Mouse (Mus musculus) embryonic facial prominence, embryonic 14.5 days (tissue): ENCODE data around the gene Asna1. TPM values are rescaled to one million over a fixed set of nuclear protein-coding genes. Genes with fewer than 3 reads are reported as not detected.

Experiments
- ATAC-seq: fragments of 200-750 bp; cut with Nextera tagmentation; 2 replicates; pipeline ENCODE4 v1.8.0; 2017; ENCODE audit warnings: low read depth, moderate number of reproducible peaks, moderate TSS enrichment
- DNase-seq: peaks from one replicate; pipeline ENCODE4 v3.0.0-alpha.2; 2015; ENCODE audit warnings: low spot score
- H3K27ac ChIP-seq: fragments of 300-500 bp; sonication (generic); replicated peaks from 2 replicates; pipeline ENCODE4 v1.5.1; 2014; ENCODE audit warnings: low read depth, mild to moderate bottlenecking, low read length, moderate library complexity
- H3K27me3 ChIP-seq: fragments of 300-500 bp; sonication (generic); replicated peaks from 2 replicates; pipeline ENCODE4 v1.6.1; 2014; ENCODE audit warnings: low read length; ENCODE audit not compliant: control insufficient read depth, insufficient read depth
- H3K36me3 ChIP-seq: fragments of 300-500 bp; sonication (generic); 2 replicates; pipeline ENCODE4 v1.6.1; 2014; ENCODE audit warnings: low read length, mixed read lengths; ENCODE audit not compliant: control insufficient read depth, insufficient read depth
- H3K4me1 ChIP-seq: fragments of 300-500 bp; sonication (generic); 2 replicates; pipeline ENCODE4 v1.6.1; 2014; ENCODE audit warnings: antibody characterized with exemption, low read length; ENCODE audit not compliant: control insufficient read depth, insufficient read depth
- H3K4me2 ChIP-seq: fragments of 300-500 bp; sonication (generic); 2 replicates; pipeline ENCODE4 v1.6.1; 2014; ENCODE audit warnings: low read depth, mild to moderate bottlenecking, low read length, moderate library complexity, mixed read lengths
- H3K4me3 ChIP-seq: fragments of 300-500 bp; sonication (generic); 2 replicates; pipeline ENCODE4 v1.5.1; 2014; ENCODE audit warnings: low read depth, mild to moderate bottlenecking, low read length
- H3K9ac ChIP-seq: fragments of 300-500 bp; sonication (generic); 2 replicates; pipeline ENCODE4 v1.6.1; 2014; ENCODE audit warnings: low read depth, mild to moderate bottlenecking, low read length, moderate library complexity, mixed read lengths
- H3K9me3 ChIP-seq: fragments of 300-500 bp; sonication (generic); 2 replicates; pipeline ENCODE4 v1.6.1; 2016; ENCODE audit warnings: low read length; ENCODE audit not compliant: control insufficient read depth
- WGBS: fragments of 180-500 bp; shearing (Covaris S2); extraction: QIAGEN DNeasy Blood & Tissue Kit; methylation state at CpG from one replicate; pipeline ENCODE4 v1.1.7; 2014; 5-methylcytosine and 5-hydroxymethylcytosine counted together
- microRNA-seq: library from miRNA; unstranded; fragments of <30 nt; microRNA quantifications from one replicate; pipeline ENCODE4, GENCODE M21; 2016; ENCODE audit warnings: borderline number of aligned reads
- polyA plus RNA-seq: library from polyadenylated mRNA; unstranded; fragments of >200 nt; fragmentation: Nextera tagmentation; extraction: Ambion mirVana; gene quantifications from 2 replicates; pipeline ENCODE4 v1.2.1, GENCODE M21; 2014

Gene Asna1
- polyA plus RNA-seq, 1 experiment from 2014 or later, result 97.3 TPM

- WGBS, result 51% methylated on average over 5 of the region's 5 CpGs
- peaks cover 21% of the 10 kb centered on the region for H3K4me1 ChIP-seq
- H3K27ac ChIP-seq, result no peak overlapping the region
- H3K36me3 ChIP-seq, result peaks cover 45% of the 10 kb centered on the region
- peak overlapping the region; percentile 86 for H3K9ac ChIP-seq
- no peaks in the 10 kb centered on the region for H3K9me3 ChIP-seq
- peak overlapping the region; percentile 94 for H3K4me2 ChIP-seq
- peak overlapping the region; percentile 73 for H3K4me3 ChIP-seq
- H3K27me3 ChIP-seq, result no peaks in the 10 kb centered on the region
- ATAC-seq, result no peak
- DNase-seq, result no peak
Observed at GRCm38 (mm10) chr8:84970913-84971312, 54.2 kb downstream of the Asna1 start.

GRCm38 (mm10) chr8:84970135-84970790 is 54.8 kb downstream of the Asna1 start:
- H3K36me3 ChIP-seq, result peaks cover 45% of the 10 kb centered on the region
- peak overlapping the region; percentile 73 for H3K4me3 ChIP-seq
- peak overlapping the region; percentile 94 for H3K4me2 ChIP-seq
- H3K27me3 ChIP-seq, result no peaks in the 10 kb centered on the region
- ATAC-seq (no peak), DNase-seq (no peak)
- H3K27ac ChIP-seq, result peak overlapping the region; percentile 78
- peak overlapping the region; percentile 86 for H3K9ac ChIP-seq
- 6% methylated on average over 21 of the region's 21 CpGs for WGBS
- H3K4me1 ChIP-seq, result peaks cover 20% of the 10 kb centered on the region
- H3K9me3 ChIP-seq, result no peaks in the 10 kb centered on the region

GRCm38 (mm10) chr8:84969241-84970134 is 55.6 kb downstream of the Asna1 start, which contains the start of the genes Gm49661, Prdx2 and Rnaseh2a:
Gene Gm49661 (minus strand): TSS chr8:84969433.
Gene Prdx2 (plus strand): TSS chr8:84969587.
Gene Rnaseh2a (minus strand): TSS chr8:84969767.
- WGBS, result under 1% methylated on average over 41 of the region's 56 CpGs

GRCm38 (mm10) chr8:84968650-84969049 is 56.4 kb downstream of the Asna1 start:
- Histone ChIP-seq H3K27ac (peak overlapping the region; percentile 78), H3K4me2 (peak overlapping the region; percentile 94), H3K9me3 (no peaks in the 10 kb centered on the region), H3K36me3 (peaks cover 29% of the 10 kb centered on the region), H3K4me3 (peak overlapping the region; percentile 73), H3K4me1 (peaks cover 23% of the 10 kb centered on the region), H3K9ac (peak overlapping the region; percentile 86), H3K27me3 (no peaks in the 10 kb centered on the region)
- DNase-seq (no peak), ATAC-seq (no peak)
- 18% methylated on average over 2 of the region's 2 CpGs for WGBS

More at GRCm38 (mm10) chr8:84969241-84970134, 55.6 kb downstream of the Asna1 start, which contains the start of the genes Gm49661, Prdx2 and Rnaseh2a:
- Histone ChIP-seq H3K27ac (peak within 1 kb of the TSS; percentile 78), H3K4me1 (peaks cover 23% of the 10 kb centered on the region), H3K9me3 (no peaks in the 10 kb centered on the region), H3K4me3 (peak within 1 kb of the TSS; percentile 73), H3K36me3 (peaks cover 37% of the 10 kb centered on the region), H3K27me3 (no peaks in the 10 kb centered on the region), H3K4me2 (peak within 1 kb of the TSS; percentile 94), H3K9ac (peak within 1 kb of the TSS; percentile 86)
- ATAC-seq, result peak; percentile 78
- peak; percentile 85 for DNase-seq

Small RNA genes lying within 50 kb of the gene (microRNA-seq; reads per million reads assigned to microRNA genes)
- gene Mir7070, result 0.83 reads per million

Other genes with a start within 250 kb of the Asna1 start
- gene Nfix, start 224.9 kb downstream of the Asna1 start, polyA plus RNA-seq, result 64.0 and 67.4 TPM in 2 replicates
- gene Dand5, start 202.5 kb downstream of the Asna1 start, polyA plus RNA-seq, result 5.8 and 6.8 TPM in 2 replicates
- gene Gadd45gip1, start 193.8 kb downstream of the Asna1 start, polyA plus RNA-seq, result 41.3 and 41.5 TPM in 2 replicates
- gene Rad23a, start 184.6 kb downstream of the Asna1 start, polyA plus RNA-seq, result 109 and 111 TPM in 2 replicates
- gene Calr, start 178.3 kb downstream of the Asna1 start, polyA plus RNA-seq, result 805 and 891 TPM in 2 replicates
- gene Farsa, start 168.3 kb downstream of the Asna1 start, polyA plus RNA-seq, result 67.1 and 76.5 TPM in 2 replicates
- 68.5 and 71.8 TPM in 2 replicates for gene Syce2, start 153.2 kb downstream of the Asna1 start, polyA plus RNA-seq
- 27.3 and 33.2 TPM in 2 replicates for gene Gcdh, start 131.4 kb downstream of the Asna1 start, polyA plus RNA-seq
- 2.1 and 2.2 TPM in 2 replicates for gene Klf1, start 123.4 kb downstream of the Asna1 start, polyA plus RNA-seq
- 10.1 and 11.5 TPM in 2 replicates for gene Dnase2a, start 116.7 kb downstream of the Asna1 start, polyA plus RNA-seq
- gene Mast1, start 87.9 kb downstream of the Asna1 start, polyA plus RNA-seq, result 3.4 and 3.6 TPM in 2 replicates
- gene Rtbdn, start 78.3 kb downstream of the Asna1 start, polyA plus RNA-seq, result 0.20 TPM in 1 of 2 replicates, not detected in the other
- not detected in 2 replicates for gene Gm49661, start 55.8 kb downstream of the Asna1 start, polyA plus RNA-seq
- gene Prdx2, start 55.7 kb downstream of the Asna1 start, polyA plus RNA-seq, result 715 and 771 TPM in 2 replicates
- 73.7 and 88.9 TPM in 2 replicates for gene Rnaseh2a, start 55.5 kb downstream of the Asna1 start, polyA plus RNA-seq
- gene Junb, start 46.6 kb downstream of the Asna1 start, polyA plus RNA-seq, result 16.8 and 18.4 TPM in 2 replicates
- gene Hook2, start 34.7 kb downstream of the Asna1 start, polyA plus RNA-seq, result 13.1 and 15.3 TPM in 2 replicates
- gene Best2, start 10.8 kb downstream of the Asna1 start, polyA plus RNA-seq, result 0.30 and 0.58 TPM in 2 replicates
- gene Trir, start 1.5 kb upstream of the Asna1 start, polyA plus RNA-seq, result 127 and 133 TPM in 2 replicates
- gene Tnpo2, start 11.6 kb upstream of the Asna1 start, polyA plus RNA-seq, result 22.9 and 24.8 TPM in 2 replicates
- 20.9 and 25.8 TPM in 2 replicates for gene Fbxw9, start 34.8 kb upstream of the Asna1 start, polyA plus RNA-seq
- gene Gm5741, start 42.7 kb upstream of the Asna1 start, polyA plus RNA-seq, result 0.68 TPM in 1 of 2 replicates, not detected in the other
- 44.0 and 49.5 TPM in 2 replicates for gene Dhps, start 46.5 kb upstream of the Asna1 start, polyA plus RNA-seq
- 125 and 127 TPM in 2 replicates for gene Wdr83os, start 55.5 kb upstream of the Asna1 start, polyA plus RNA-seq
- 33.1 and 38.6 TPM in 2 replicates for gene Wdr83, start 56.0 kb upstream of the Asna1 start, polyA plus RNA-seq
- gene Man2b1, start 58.0 kb upstream of the Asna1 start, polyA plus RNA-seq, result 35.3 and 35.6 TPM in 2 replicates
- 1.6 TPM in 2 replicates for gene Zfp791, start 97.8 kb upstream of the Asna1 start, polyA plus RNA-seq
- not detected in 2 replicates for gene Cks1brt, start 126.6 kb upstream of the Asna1 start, polyA plus RNA-seq
- gene Olfr371, start 200.7 kb upstream of the Asna1 start, polyA plus RNA-seq, result 0.18 TPM in 1 of 2 replicates, not detected in the other